Mouse (Mus musculus) right cerebral cortex, postnatal 10 days (tissue): ENCODE results near the gene Efna3.

ENCODE experiments used
- DNase-seq, 2 experiments: peaks; one replicate each; pipeline ENCODE4 v3.0.0; 2021; ENCODE audit warnings: low spot score in 2 of 2

Efna3 gene

DNA sequence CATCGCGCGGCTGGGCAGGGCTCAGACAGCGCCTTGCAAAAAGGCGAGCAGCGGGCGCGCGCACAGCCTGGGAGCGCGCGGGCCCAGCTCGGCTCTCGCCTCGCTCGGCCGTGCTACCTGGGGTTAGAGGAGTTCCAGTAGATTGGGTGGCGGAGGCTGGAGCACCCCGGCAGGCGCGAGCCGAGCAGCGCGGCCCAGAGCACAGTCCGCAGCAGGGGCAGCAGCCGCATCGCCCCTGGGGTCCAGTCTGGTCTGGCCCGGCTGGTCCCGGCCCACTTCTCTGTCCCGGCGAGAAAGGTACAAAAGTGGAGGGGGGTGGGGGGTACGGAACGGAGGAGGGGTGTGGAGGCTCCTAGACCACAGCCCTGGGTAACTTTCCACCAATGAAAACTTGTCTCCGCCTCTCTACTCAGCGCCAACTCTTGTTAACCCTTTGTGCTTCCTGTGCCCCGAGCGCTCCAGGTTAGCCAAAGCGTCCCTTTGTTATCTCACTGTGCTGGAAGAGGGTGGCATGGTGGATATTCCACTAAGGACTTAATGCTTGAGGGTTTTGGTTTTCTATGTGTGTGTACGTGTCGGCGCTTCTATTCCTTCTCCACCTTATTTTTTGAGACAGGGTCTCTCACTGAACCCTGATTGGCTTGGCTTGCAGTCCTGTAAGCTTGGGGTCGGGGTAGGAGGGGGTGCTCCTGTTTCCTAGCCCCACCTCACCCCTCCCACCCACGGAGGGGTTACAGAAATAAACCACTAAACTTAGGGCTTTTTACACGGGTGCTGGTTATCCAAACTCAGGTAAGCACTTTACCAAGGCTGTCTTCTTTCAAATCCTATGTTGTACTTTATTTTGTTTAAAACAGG is 15.2 kb upstream of the Efna3 start, which contains the start of gene Efna4:
Gene Efna4 (minus strand): TSS at position 308 of the 858 bp plus-strand sequence.
- DNase-seq: peak in 1 of 2 experiments; percentile 62

DNA sequence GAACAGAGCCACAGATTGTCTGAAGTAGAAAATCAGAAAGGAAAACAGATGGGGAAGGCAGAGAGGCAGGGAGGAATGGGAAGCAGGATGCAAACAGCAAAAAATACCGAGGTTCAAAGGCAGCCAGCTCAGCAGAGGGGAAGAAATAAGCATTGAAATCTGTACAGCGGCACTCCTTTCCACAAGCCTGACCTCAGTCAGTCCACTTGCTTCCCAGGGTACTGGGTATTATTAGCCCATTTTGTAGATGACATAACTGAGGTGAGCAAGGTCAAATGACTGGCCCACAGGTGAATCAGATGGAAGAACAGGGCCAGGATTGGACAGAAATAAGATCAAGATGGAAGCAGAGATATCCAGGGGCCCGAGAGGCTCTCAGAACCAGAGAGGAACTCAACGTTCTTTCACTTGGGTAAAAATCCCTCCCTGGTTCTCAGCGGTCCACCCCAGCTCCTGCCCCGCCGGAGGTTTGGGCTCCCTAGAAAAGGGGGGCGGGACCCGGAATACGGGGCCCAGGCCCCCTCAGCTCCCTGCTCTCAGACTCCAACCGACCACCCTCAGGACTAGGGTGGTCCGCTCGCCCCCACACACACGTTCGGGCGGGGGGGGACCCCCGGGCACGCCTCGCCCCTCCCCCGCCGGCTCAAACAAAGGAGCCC is 14.4 kb upstream of the Efna3 start:
- no peak for DNase-seq

DNA sequence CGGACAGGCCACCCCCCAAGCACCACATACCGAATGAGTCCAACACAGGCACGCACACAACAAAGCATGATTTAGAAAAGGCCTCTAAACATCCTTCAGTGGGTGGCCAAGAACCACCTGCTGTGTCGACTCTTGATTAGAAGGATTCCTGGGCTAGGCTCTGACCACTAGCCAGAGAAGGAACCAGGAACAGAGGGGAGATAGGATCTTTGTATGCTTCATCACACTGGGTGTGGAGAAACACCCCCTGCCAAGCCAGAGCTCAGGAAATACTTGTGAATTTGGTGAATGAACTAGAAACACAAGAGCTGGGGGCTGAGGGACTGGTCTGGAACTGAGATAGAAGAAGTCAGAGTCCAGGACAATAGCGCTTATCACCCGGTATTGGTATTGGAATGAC is 13.8 kb upstream of the Efna3 start:
- no peak for DNase-seq

DNA sequence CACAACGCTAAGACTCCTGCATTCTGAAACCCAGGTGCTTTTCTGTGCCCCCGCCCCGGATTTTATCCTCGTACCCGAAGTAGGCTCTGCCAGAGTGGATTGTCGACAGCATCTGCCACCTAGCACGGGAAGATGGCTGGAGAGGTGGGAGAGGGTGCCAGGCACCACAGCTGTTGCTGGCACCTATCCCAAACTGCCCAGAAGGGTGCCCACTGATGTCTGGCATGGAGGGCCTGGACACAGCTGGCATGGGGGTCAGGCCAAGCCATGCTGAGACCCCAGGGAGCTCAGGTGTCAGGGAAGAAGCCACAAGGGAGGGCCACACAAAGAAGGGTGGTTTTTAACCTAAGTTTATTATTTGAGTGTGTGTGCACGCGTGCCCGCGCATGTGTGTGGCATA is 10.3 kb upstream of the Efna3 start:
- DNase-seq: no peak

DNA sequence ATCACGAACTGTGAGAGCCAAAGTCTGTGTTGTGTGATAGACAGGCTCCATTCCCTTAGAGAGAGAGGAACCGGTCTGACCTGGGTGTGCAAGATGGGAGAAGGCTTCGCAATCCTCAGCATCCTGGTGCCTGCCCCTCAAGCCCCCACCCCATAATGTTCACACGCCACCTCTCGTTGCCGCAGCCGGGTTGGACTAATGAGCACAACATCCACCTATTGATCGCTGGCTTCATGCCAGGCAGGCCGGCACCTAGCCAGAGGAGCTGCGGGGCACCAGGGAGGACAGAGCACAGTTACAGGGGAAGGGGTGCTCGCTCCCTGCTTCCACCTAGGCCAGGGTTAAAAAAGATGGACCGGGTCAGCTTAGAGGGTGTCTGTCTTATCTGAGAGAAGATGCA is 9.7 kb upstream of the Efna3 start:
- DNase-seq: no peak

DNA sequence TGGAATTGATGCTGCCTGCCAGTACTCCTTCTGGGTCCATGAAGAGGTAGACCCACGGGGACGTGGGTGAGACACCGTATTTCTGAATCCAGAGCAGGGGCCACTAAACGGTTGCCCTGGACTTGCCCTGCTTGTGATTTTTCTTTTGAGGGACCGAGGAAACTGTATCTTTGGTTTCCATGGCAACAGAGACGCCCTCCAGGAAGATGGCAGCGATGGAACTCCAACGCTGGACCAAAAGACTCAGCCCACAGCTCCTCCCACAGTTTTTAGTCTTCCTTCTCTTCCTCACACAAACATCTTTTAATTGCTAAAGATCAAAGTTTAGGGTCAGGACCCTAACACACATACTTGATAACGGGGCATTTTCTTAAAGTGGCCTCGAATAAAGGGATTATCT is 9.2 kb upstream of the Efna3 start:
- no peak for DNase-seq

DNA sequence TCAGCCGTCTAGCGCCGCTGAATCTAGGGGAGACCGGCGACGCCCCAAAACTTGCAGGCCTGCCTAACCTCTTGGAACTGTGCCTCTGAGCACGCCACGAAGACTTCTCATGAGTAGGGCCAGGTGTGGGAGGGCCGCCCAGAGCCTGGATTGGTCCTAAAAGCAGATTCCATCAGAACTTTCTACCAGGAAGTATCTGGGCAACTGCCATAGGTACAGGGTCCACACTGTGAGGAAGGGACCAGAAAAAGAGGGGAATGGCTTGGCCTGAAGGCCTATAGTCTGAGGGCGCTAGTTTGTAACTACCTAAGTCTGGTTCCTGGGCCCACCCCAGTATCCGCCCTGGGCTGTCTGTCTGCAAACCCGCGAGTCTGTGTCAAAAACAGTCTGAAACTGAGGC is 8.8 kb upstream of the Efna3 start:
- DNase-seq: no peak

DNA sequence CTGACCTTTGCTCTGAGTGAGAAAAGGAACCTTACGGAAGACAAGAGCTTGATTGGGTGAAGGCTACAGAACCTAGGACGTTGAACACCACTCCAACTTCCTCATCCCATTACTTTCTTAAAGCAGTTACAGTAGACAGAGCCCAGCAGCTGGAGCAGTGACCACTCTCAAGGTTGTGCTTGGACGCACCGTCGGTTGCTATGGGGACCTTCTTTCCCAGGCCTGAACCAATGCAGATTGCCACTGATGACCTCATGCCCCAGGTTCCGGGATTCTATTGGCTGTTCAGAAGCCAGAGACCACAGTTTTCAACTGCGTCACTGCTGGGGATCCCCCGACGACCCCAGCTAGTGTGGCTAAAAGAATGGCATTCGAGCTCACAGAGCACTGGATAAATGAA is 8.2 kb upstream of the Efna3 start:
- DNase-seq: no peak

DNA sequence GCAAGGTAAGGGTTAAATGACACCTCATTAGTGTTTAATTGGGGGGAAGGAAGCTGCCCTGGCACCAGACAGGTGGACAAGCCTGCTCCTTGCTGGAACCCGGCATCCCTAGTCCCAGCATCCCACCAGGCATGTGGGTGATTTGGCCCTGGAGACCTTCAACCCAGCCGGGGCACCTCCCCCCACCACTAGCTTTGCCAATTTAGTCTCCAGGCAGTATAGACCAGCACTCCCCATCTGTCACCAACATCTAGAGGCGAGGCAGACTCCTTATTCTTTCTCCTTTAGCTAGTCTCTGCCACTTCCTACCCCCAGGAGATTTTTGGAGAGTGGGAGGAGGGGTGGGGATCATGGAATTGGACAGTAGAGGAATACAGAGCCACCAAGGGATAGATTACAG is 7.6 kb upstream of the Efna3 start:
- no peak for DNase-seq

DNA sequence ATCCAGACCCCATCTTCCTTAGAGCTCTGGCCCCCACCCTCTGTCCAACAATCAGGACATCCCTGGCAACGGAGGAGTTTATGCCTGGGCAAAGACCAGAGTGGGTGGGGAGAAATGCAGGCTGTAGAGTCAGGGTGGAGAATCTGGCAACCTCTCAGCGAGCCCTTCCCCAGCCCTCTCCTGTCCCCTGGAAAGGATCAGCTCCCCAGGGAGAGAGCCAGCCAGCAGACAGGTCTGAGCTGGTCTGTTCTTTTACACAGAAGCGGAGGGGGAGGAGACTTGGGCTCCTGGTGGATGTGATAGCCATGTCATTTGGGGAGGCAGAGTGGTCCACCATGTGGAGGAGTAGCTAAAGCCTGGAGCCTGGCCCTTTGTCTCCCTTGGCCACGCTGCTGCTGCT is 5.9 kb upstream of the Efna3 start:
- DNase-seq: no peak

DNA sequence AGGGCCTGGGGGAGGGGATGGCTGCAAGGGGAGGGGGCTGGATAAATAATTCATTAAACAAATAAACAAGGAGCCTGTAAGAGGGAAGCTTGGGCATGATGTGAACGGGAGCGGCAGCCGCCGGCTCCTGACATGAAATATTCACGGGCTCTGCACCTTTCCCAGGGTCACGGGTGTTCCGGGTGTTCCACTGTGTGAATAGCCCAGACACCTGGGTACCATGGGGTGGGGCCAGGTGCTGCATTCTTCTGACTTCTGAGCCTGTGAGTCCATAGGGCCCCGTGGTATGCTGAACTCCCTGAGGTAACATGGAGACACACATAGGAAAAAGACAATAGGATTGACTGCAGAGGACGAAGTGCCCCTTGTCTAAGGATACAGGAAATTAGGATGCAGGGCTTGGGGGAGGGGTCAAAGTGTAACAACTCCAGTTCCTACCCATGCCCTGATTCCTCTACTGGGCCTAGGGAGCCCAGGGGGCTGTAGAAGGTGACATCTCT is 4.7 kb upstream of the Efna3 start:
- no peak for DNase-seq

DNA sequence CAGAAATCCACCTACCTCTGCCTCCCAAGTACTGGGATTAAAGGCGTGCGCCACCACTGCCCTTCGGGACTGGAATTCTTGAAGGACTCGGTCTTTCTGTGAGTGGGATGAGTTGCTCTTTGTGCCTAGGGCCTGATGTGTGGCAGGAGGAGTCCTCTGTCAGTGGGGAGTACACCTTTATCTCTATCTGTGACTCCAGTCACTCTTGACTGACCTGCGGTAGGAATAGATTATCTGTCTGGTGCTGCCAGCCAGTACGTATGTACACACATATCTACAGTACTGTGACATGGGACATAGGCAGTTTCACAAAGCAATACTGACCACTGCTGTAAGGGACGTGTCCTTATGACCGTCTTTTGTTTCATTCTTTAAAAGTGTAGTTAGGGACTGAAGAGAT is 3.1 kb upstream of the Efna3 start:
- no peak for DNase-seq

DNA sequence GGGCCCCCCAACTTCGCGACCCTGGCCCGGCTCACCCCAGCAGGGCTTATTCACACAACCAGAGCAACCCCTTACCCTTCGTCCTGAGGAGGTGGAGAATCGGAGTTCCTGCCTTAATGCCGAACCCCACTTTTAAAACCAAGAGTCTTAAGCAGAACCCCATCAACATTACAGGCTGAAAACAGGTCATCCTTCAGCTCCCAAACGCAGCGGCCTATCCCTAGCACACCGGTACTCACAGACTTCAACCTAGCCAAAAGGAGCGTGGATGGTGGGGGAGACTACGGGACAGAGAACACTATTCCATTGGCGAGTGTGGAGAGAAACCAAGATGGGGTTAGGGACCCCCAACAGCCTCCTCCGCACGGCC is 649 bp downstream of the Efna3 start:
- no peak for DNase-seq

DNA sequence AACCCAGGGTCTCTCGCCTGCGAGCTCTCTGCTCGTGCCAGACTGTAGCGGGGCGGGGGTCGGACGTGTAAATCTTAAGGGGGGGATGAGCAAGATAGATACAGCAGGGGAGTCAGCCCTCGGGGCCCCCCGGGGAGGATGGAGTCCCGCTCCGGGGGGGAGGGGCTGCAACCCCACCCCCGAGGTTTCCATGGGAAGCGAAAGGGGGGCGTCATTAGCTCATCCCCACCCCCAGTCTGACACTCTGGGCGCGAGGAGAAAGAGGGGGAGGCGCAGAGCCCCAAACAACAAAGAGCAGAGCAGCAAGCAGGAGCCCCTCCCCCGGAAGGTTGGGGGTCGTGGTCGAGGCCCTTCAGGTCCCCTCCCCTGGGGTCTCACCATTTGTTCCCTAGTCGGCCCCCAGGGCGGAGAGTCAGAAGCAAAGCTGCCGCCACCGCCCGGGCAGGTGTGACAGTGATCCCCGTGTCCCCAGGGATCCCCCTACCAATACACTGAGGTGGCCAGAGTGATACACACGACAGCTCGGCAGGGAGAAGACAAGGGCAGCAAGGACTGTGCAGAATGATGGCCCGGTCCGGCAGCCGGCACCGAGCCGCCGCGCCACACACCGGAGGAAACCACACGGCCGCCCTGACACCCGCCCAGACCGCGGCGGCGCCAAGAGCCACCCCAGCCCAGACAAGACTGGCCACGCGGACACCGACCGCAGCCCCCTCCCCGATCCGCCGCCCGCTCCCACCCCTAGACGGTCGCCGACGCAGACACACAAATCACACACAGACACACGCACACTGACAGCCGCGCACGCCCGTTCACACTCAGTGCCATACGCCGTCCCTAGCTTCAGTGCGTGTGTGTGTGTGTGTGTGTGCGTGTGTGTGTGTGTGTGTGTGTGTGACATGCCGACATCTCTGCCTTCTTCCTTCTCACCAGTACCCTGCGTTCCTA is 1.3 kb downstream of the Efna3 start:
- DNase-seq: peak; percentile 74 to 81

DNA sequence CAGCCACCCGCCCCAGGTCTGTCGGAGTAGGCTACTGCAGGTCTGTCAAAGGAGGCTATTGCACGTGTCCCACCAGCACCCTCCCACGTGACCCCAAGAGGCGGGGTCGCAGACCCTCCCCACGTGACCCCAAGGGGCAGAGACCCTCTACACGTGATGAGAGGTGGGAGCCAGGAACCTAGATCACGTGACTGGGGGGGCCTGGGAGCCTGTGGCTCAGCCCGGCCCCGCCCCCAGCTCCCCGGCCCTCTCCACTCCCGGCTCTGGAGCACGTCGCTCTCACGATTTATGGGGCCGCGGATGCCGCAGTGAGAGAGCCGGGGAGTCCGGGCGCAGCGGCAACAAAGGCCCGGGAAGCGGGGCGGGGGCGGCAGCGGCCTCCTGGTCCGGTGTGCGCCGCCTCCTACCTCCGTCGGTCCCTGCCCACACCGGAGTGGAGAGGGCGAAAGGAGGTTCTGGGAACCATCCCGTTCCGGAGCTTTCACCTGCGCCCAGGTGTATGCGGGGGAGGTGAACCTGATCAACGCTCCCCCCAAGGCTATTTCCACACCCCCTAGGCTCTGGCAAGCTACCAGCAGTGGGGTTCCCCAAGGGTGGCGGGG is 2.1 kb downstream of the Efna3 start:
- DNase-seq: peak; percentile 80 to 83

DNA sequence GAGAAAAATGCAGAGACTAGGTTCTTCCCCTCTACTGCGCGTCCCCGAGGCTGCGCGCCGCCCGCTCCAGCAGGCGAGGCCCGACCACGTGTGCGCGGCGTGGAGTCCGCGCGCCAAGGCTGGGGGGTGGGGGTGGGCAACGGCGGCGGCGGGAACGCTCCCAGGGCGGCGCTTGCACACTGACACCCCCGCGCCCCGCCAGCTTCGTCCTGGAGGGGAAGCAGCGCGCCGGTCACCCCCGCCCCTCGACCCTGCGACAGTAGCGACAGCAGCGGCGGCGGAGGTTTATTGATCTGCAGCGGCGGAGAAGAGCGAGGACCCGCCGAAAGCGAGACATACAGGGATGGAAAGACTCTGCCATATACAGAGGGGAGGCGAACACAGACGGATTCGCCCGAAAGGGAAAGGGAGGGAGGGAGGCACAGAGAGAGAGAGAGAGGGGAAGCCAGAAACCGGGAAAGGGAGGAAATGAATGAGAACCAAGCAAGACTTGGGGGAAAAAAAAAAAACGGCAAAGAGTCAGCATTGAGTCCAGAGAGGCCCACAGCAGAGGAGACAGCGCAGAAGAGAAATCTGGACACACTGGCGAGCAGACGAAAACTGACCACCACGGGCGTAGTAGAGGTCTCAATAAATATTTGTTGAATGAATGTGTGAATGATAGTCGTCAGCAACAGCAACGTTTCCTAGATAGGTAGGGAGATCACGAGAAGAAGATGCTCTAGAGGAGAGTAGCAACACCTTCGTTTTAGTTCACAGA is 3.0 kb downstream of the Efna3 start:
- DNase-seq: peak; percentile 75 to 76

DNA sequence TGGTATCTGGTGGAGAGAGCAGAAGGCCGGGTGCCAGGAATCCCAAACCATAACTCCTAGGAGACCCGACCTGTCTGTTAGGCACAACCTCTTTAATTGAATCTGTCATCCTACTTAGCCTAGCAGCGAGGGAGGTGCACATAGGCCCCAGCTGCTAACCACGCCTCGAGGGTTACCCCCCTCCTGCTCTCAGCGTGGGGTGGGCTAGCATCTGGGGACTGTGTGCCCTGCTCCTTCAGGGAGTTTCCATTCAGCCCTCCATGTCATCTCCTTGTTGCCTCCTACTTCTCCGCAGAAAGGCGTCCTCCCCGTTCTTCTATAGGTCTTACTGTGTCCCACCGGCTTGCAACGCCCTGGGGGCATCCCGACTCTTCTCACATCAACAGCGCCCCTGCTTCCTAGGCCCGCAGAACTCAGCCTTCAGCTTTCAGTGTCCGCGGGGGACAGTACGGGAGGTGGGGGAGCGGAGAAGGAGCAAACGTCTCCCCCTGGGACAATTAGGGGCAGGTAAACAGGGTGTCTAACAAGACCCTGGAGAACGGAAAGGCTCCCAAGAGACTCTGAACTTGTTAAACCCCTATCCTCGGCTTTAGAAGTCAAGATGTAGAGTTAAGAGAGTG is 3.7 kb downstream of the Efna3 start:
- DNase-seq: peak in 1 of 2 experiments; percentile 43

DNA sequence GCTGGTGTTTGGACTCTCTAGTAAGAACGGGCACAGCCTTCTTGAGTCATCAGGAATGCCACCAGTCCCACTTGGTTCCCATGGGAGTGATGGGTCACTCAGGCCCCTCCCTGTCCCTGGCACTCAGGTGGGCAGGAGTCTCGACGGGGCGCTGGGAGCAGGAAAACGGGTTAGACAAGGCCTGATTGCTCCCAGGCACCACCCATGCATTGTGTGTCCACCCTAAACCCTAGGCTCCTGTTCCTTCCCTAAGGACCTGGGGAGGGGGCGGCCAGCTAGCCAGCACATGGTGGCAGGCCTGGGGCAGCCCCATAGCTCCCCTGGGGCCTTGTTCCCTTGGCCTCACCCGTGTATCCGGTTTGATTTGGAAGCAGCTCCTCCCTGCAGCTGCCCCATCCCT is 4.4 kb downstream of the Efna3 start:
- DNase-seq: no peak

DNA sequence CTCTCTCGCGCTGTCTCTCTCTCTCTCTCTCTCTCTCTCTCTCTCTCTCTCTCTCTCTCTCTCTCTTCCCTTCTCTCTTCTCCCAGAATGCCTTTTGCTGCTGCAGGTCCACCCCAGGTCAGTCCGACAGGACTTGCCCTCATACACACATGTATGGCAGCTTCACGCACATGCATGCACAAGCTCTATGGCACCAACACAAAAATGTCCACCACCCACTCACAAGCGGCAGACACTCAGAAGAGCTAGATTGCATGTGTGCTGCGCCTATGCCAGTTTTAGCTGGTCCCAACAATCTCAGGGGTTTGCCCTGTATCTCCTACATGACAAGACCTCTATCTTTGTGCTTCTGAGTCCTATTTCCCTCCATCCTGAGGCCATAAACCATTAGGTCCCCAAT is 5.5 kb downstream of the Efna3 start:
- DNase-seq: peak in 1 of 2 experiments; percentile 67

DNA sequence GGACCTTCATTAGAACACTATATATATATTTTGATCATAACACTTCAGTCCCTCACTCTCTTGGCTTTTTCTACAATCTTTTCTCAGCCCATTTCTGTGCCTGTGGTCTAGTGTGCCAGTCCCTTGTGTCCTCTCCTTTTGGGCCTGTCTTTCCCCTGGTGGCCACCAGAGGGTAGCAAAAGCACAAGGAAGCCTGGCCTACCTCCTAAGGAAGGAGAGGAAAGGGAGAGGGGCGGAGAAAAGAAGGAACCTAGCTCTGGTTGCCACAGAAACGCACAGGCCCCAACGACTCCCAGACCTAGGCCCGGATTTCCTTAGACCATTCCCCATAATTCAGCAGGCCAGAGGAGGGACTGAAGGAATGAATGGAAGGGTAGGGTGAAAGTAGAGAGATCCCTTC is 5.9 kb downstream of the Efna3 start:
- DNase-seq: peak; percentile 92 to 94
